Mouse (Mus musculus) hindbrain, embryonic 16.5 days (tissue): Measurements from ENCODE around the gene Tor1aip2. TPM values are rescaled to one million over a fixed set of nuclear protein-coding genes. Genes with fewer than 3 reads are reported as not detected.
A peak's percentile ranks its signal among the peaks of the same experiment; 100 is the strongest.

Experiments used
- ATAC-seq: fragments of 200-750 bp; cut with Nextera tagmentation; 2 replicates; pipeline ENCODE4 v1.8.0; 2017; ENCODE audit warnings: moderate TSS enrichment, moderate library complexity
- H3K27ac ChIP-seq: fragments of 300-500 bp; sonication (generic); 2 replicates; pipeline ENCODE4 v1.5.1; 2014; ENCODE audit warnings: low read depth, mild to moderate bottlenecking, control low read depth, low read length, moderate library complexity
- H3K27me3 ChIP-seq: fragments of 300-500 bp; sonication (generic); replicated peaks from 2 replicates; pipeline ENCODE4 v1.6.1; 2014; ENCODE audit warnings: low read length; ENCODE audit not compliant: control insufficient read depth, insufficient read depth
- H3K36me3 ChIP-seq: fragments of 300-500 bp; sonication (generic); 2 replicates; pipeline ENCODE4 v1.6.1; 2014; ENCODE audit warnings: mild to moderate bottlenecking, low read length, moderate library complexity, mixed read lengths; ENCODE audit not compliant: control insufficient read depth, insufficient read depth
- H3K4me1 ChIP-seq: fragments of 300-500 bp; sonication (generic); 2 replicates; pipeline ENCODE4 v1.6.1; 2014; ENCODE audit warnings: low read depth, low read length; ENCODE audit not compliant: control insufficient read depth, insufficient read depth
- H3K4me2 ChIP-seq: fragments of 300-500 bp; sonication (generic); 2 replicates; pipeline ENCODE4 v1.6.1; 2014; ENCODE audit warnings: mild to moderate bottlenecking, low read length, control low read depth, moderate library complexity
- H3K4me3 ChIP-seq: fragments of 300-500 bp; sonication (generic); 2 replicates; pipeline ENCODE4 v1.5.1; 2014; ENCODE audit warnings: mild to moderate bottlenecking, low read length, control low read depth, moderate library complexity
- H3K9ac ChIP-seq: fragments of 300-500 bp; sonication (generic); 2 replicates; pipeline ENCODE4 v1.6.1; 2014; ENCODE audit warnings: low read depth, mild to moderate bottlenecking, control low read depth, low read length, moderate library complexity
- H3K9me3 ChIP-seq: fragments of 300-500 bp; sonication (generic); 2 replicates; pipeline ENCODE4 v1.6.1; 2014; ENCODE audit warnings: mild to moderate bottlenecking, low read length, moderate library complexity; ENCODE audit not compliant: control insufficient read depth
- WGBS: fragments of 180-500 bp; shearing (Covaris S2); extraction: QIAGEN DNeasy Blood & Tissue Kit; methylation state at CpG from one replicate; pipeline ENCODE4 v1.1.7; 2014; 5-methylcytosine and 5-hydroxymethylcytosine counted together
- polyA plus RNA-seq: library from polyadenylated mRNA; unstranded; fragments of >200 nt; fragmentation: Nextera tagmentation; extraction: Ambion mirVana; gene quantifications from 2 replicates; pipeline ENCODE4 v1.2.1, GENCODE M21; 2015

Gene Tor1aip2
- polyA plus RNA-seq, 1 experiment from 2014 or later, result 63.9 TPM

- Histone ChIP-seq H3K9ac (no peak overlapping the region), H3K27ac (no peak overlapping the region), H3K36me3 (no peaks in the 10 kb centered on the region), H3K4me1 (no peaks in the 10 kb centered on the region), H3K9me3 (no peaks in the 10 kb centered on the region), H3K4me3 (no peak overlapping the region), H3K4me2 (no peak overlapping the region), H3K27me3 (no peaks in the 10 kb centered on the region)
- no peak for ATAC-seq
- 58% methylated on average over 8 of the region's 8 CpGs for WGBS
Observed at GRCm38 (mm10) chr1:156089561-156089960, 54.4 kb downstream of the Tor1aip2 start.

GRCm38 (mm10) chr1:156090042-156090441, 54.8 kb downstream of the Tor1aip2 start:
- no peak overlapping the region for H3K9ac ChIP-seq
- no peak overlapping the region for H3K27ac ChIP-seq
- no peak overlapping the region for H3K4me3 ChIP-seq
- H3K9me3 ChIP-seq, result no peaks in the 10 kb centered on the region
- 27% methylated on average over 4 of the region's 4 CpGs for WGBS
- H3K4me2 ChIP-seq, result no peak overlapping the region
- H3K27me3 ChIP-seq, result no peaks in the 10 kb centered on the region
- H3K36me3 ChIP-seq, result no peaks in the 10 kb centered on the region
- peak; percentile 63; the same call in 1 of the 2 replicates for ATAC-seq
- no peaks in the 10 kb centered on the region for H3K4me1 ChIP-seq

- Histone ChIP-seq H3K4me1 (no peaks in the 10 kb centered on the region), H3K9ac (no peak overlapping the region), H3K27me3 (no peaks in the 10 kb centered on the region), H3K36me3 (no peaks in the 10 kb centered on the region), H3K9me3 (no peaks in the 10 kb centered on the region), H3K4me3 (no peak overlapping the region), H3K27ac (no peak overlapping the region), H3K4me2 (no peak overlapping the region)
- 88% methylated on average over 4 of the region's 4 CpGs for WGBS
- ATAC-seq, result no peak
Observed at GRCm38 (mm10) chr1:156091811-156092210, 56.6 kb downstream of the Tor1aip2 start.

GRCm38 (mm10) chr1:156103763-156104162, 68.6 kb downstream of the Tor1aip2 start:
- Histone ChIP-seq H3K27me3 (no peaks in the 10 kb centered on the region), H3K4me1 (no peaks in the 10 kb centered on the region), H3K9me3 (no peaks in the 10 kb centered on the region; the same call in 1 of the 2 replicates), H3K27ac (no peak overlapping the region), H3K9ac (no peak overlapping the region), H3K36me3 (no peaks in the 10 kb centered on the region), H3K4me2 (no peak overlapping the region), H3K4me3 (no peak overlapping the region)
- no peak for ATAC-seq
- WGBS, result 97% methylated on average over 2 of the region's 2 CpGs

GRCm38 (mm10) chr1:156105381-156105780, 70.2 kb downstream of the Tor1aip2 start:
- Histone ChIP-seq H3K27me3 (no peaks in the 10 kb centered on the region), H3K4me2 (no peak overlapping the region), H3K9me3 (no peaks in the 10 kb centered on the region; the same call in 1 of the 2 replicates), H3K27ac (no peak overlapping the region), H3K9ac (no peak overlapping the region), H3K4me3 (no peak overlapping the region), H3K4me1 (no peaks in the 10 kb centered on the region), H3K36me3 (no peaks in the 10 kb centered on the region)
- ATAC-seq, result no peak
- 54% methylated on average over 2 of the region's 2 CpGs for WGBS

GRCm38 (mm10) chr1:156107424-156107823, 72.2 kb downstream of the Tor1aip2 start:
- Histone ChIP-seq H3K9ac (no peak overlapping the region), H3K27ac (no peak overlapping the region), H3K4me2 (no peak overlapping the region), H3K27me3 (no peaks in the 10 kb centered on the region), H3K4me1 (no peaks in the 10 kb centered on the region), H3K4me3 (no peak overlapping the region), H3K36me3 (no peaks in the 10 kb centered on the region), H3K9me3 (no peaks in the 10 kb centered on the region; the same call in 1 of the 2 replicates)
- 87% methylated on average over 2 of the region's 2 CpGs for WGBS
- no peak for ATAC-seq

- Histone ChIP-seq H3K4me2 (no peak overlapping the region), H3K9ac (no peak overlapping the region), H3K27me3 (no peaks in the 10 kb centered on the region), H3K4me1 (no peaks in the 10 kb centered on the region), H3K4me3 (no peak overlapping the region), H3K27ac (no peak overlapping the region), H3K36me3 (no peaks in the 10 kb centered on the region), H3K9me3 (no peaks in the 10 kb centered on the region; the same call in 1 of the 2 replicates)
- WGBS, result 56% methylated on average over 10 of the region's 10 CpGs
- no peak for ATAC-seq
Observed at GRCm38 (mm10) chr1:156108400-156108799, 73.2 kb downstream of the Tor1aip2 start.

GRCm38 (mm10) chr1:156111090-156111489, 75.9 kb downstream of the Tor1aip2 start:
- H3K4me3 ChIP-seq, result no peak overlapping the region
- H3K4me2 ChIP-seq, result no peak overlapping the region
- H3K36me3 ChIP-seq, result no peaks in the 10 kb centered on the region
- no peaks in the 10 kb centered on the region for H3K4me1 ChIP-seq
- H3K9ac ChIP-seq, result no peak overlapping the region
- no peak overlapping the region for H3K27ac ChIP-seq
- ATAC-seq, result no peak
- no peaks in the 10 kb centered on the region for H3K9me3 ChIP-seq
- whole genome bisulfite sequencing, result 81% methylated on average over 9 of the region's 9 CpGs
- H3K27me3 ChIP-seq, result no peaks in the 10 kb centered on the region

- Histone ChIP-seq H3K9ac (no peak overlapping the region), H3K27ac (no peak overlapping the region), H3K4me2 (no peak overlapping the region), H3K27me3 (no peaks in the 10 kb centered on the region), H3K36me3 (no peaks in the 10 kb centered on the region), H3K4me1 (no peaks in the 10 kb centered on the region), H3K4me3 (no peak overlapping the region), H3K9me3 (no peaks in the 10 kb centered on the region)
- 35% methylated on average over 12 of the region's 12 CpGs for WGBS
- no peak for ATAC-seq
Observed at GRCm38 (mm10) chr1:156111728-156112127, 76.5 kb downstream of the Tor1aip2 start.

GRCm38 (mm10) chr1:156112142-156112541, 76.9 kb downstream of the Tor1aip2 start:
- H3K9me3 ChIP-seq, result no peaks in the 10 kb centered on the region
- 52% methylated on average over 7 of the region's 7 CpGs for WGBS
- H3K4me1 ChIP-seq, result no peaks in the 10 kb centered on the region
- no peak overlapping the region for H3K4me3 ChIP-seq
- no peak for ATAC-seq
- H3K27ac ChIP-seq, result no peak overlapping the region
- H3K9ac ChIP-seq, result no peak overlapping the region
- H3K4me2 ChIP-seq, result no peak overlapping the region
- no peaks in the 10 kb centered on the region for H3K36me3 ChIP-seq
- H3K27me3 ChIP-seq, result no peaks in the 10 kb centered on the region
